Mouse (Mus musculus): ENCODE measurements at regions not wholly inside any gene's neighbourhood (a gene's known extent, or its start where the extent isn't known, plus 50 kb on each side); places are given as distances from the start of the nearest gene placed in this dataset.

GRCm38 (mm10) chr4:68179551-68179950, 774.6 kb downstream of the Brinp1 start:
- no peak for DNase-seq (ENCODE audit: low spot score in 2 of 2)

DNA sequence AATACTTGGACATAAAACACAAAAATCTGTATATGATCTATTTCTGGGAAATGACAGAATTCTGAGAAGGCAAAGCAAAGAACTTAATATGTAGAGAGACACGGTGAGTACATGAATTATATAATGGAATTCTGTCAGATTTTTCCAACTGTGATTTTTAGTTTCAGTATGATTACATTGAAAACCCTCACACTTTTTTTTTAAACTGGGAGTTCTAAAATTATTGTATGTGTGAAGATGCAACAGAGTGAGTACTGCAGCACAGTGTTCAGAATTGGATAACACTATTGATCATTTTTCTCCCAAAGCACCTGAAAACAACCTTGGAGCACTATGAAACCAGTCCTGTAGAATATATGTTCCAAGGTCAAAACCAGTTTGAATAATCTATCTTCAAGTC, 797.7 kb downstream of the Brinp1 start:
- DNase-seq (ENCODE audit: low spot score in 2 of 2), result no peak

GRCm38 (mm10) chr4:68148483-68149069, 805.6 kb downstream of the Brinp1 start:
- no peak for DNase-seq (ENCODE audit: low spot score in 2 of 2)

- no peak for DNase-seq (ENCODE audit: low spot score in 2 of 2)
Measured at GRCm38 (mm10) chr4:68128124-68128523, 826.1 kb downstream of the Brinp1 start.

- no peak for DNase-seq (ENCODE audit: low spot score in 2 of 2)
Measured at GRCm38 (mm10) chr4:68114502-68114901, 839.7 kb downstream of the Brinp1 start.

DNA sequence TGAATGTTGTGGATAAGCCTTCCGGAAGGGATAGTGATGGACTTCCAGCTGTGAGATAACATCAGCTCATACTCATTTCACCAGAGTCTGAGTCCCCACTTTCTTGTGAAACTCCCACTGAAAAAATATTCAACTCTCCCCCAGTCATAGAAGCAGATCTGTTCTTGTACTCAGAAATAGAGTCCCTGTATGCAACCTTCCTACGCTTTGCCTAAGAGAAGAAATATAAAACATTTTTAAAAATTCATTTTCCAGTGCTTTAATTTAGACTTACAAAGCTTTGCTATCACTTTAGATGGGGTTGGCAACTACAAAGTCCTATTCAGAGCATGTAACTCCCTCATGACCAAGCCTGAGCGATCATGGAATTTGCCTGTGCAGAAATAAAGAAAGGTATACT, 868.9 kb downstream of the Brinp1 start:
- DNase-seq (ENCODE audit: low spot score in 2 of 2), result no peak

- DNase-seq (ENCODE audit: low spot score in 2 of 2), result no peak
Measured at GRCm38 (mm10) chr4:68056813-68057578, 897.2 kb downstream of the Brinp1 start.

- DNase-seq (ENCODE audit: low spot score in 2 of 2), result peak; percentile 56 to 80
Measured at GRCm38 (mm10) chr4:68022891-68023303, 931.3 kb downstream of the Brinp1 start.

GRCm38 (mm10) chr4:68011371-68011770, 942.8 kb downstream of the Brinp1 start:
- DNase-seq (ENCODE audit: low spot score in 2 of 2), result no peak

DNA sequence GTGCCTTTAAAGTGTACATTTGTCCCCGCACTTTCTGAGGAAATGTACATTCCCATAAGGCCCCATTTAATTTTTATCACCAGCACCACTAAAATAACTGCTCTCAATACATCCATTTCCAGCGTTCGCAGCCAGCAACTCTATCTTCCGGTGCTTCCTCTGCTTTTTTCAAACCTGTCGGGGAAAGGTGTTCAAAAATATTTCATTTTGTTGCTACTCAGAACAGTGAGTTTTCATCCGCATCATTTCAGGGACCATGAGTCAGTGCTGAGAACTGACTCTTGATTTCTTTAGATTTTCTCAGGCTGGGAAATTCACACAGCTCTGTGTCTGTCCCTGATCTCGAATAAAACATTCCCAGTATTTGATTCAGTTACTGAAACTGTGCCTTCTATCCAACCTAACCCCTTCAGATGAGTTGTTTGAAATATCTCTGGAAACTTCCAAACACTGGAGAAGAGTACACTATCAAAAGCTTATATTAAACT, 959.4 kb downstream of the Brinp1 start:
- no peak for DNase-seq (ENCODE audit: low spot score in 2 of 2)

GRCm38 (mm10) chr4:67963456-67963855, 990.7 kb downstream of the Brinp1 start:
- peak in 1 of 2 experiments; percentile 11 for DNase-seq (ENCODE audit: low spot score in 2 of 2)

DNA sequence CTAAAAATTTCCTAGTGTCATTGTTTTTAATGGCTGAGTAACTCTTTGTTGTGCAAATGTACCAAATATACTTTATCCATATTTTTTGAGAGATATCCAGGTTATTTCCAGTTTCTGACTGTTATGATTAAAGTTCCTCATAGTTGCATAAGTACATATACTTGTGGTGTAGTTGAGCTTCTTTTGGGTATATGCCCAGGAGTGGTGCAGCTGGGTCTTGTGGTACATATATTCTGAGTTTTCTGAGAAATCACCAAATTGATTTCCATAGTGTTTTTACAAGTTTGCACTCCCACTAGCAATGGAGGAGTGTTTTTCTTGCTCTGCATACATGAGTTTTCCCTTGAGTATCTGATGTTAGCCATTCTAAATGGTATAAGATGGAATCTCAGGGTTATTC, 1006.2 kb downstream of the Brinp1 start:
- no peak for DNase-seq (ENCODE audit: low spot score in 2 of 2)

GRCm38 (mm10) chr4:67932481-67932880, 1021.7 kb downstream of the Brinp1 start:
- DNase-seq (ENCODE audit: low spot score in 2 of 2), result peak; percentile 32 to 41

DNA sequence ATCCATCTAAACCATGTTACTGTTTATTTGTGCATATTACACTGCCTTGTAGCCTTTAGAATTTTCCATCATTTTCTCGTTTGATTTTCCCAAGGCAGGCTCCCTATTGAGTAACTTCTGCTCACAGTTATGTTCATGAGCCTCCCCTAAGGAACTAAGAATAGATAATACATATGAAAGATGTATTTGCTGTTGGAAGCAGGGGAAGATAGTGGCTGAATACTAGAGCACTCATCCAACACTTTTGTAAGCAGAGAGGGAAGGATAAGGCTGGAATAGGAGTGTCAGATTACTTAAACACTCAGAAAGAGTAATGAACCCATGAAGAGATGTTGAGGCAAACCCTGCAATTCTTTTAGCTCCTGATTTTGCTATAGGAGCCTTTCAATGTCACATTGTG, 1055.1 kb downstream of the Brinp1 start:
- no peak for DNase-seq (ENCODE audit: low spot score in 2 of 2)

GRCm38 (mm10) chr4:67891946-67892575, 1062.1 kb downstream of the Brinp1 start:
- DNase-seq (ENCODE audit: low spot score in 2 of 2), result no peak

GRCm38 (mm10) chr4:67887954-67888353, 1060.6 kb downstream of the Tlr4 start:
- no peak for DNase-seq (ENCODE audit: low spot score in 2 of 2)

- no peak for DNase-seq (ENCODE audit: low spot score in 2 of 2)
Measured at GRCm38 (mm10) chr4:67885204-67885603, 1057.8 kb downstream of the Tlr4 start.

DNA sequence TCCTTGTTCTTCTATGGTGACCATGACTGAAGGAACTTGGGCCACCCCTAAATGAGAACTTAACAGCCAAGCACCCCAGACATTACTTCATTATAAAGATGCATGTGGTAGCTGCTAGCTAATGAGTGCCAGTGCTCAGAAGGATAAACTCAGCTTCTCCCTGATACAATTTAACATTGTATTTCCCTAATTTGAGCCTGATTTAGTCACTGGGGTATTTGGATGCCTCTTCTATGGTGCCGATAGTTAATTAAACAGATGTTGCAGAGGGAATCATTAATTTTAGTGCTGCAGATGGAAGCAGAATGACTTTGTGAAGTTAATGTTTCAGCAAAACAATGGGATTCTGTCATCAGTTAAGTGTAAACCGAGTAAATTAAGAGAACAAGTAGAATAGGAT, 1034.8 kb downstream of the Tlr4 start:
- DNase-seq (ENCODE audit: low spot score in 2 of 2), result no peak

GRCm38 (mm10) chr4:67861801-67862200, 1034.4 kb downstream of the Tlr4 start:
- no peak for DNase-seq (ENCODE audit: low spot score in 2 of 2)

GRCm38 (mm10) chr4:67853001-67853400, 1025.6 kb downstream of the Tlr4 start:
- peak in 1 of 2 experiments; percentile 34 for DNase-seq (ENCODE audit: low spot score in 2 of 2)

- peak; percentile 23 to 45 for DNase-seq (ENCODE audit: low spot score in 2 of 2)
Measured at GRCm38 (mm10) chr4:67833397-67833796, 1006.0 kb downstream of the Tlr4 start.

DNA sequence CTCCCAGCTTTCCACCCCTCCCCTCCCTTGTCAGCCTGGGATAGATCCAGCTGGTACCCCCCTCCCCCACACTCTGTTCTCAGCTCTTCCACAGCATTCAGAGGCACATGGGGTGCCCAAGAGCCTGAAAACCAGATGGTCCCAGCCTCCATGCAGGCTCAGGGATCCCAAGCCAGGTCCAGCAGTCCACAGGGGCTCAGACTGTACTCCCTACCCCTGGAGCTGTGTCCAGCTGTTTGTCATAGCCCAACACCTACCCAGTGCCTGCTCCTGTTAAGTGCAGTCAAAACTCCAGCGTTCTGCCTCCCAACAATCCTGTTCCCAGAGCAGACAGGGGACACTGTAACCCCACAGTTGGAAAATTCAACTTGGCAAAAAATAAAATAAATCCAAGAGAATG, 998.1 kb downstream of the Tlr4 start:
- DNase-seq (ENCODE audit: low spot score in 2 of 2), result no peak

- no peak for DNase-seq (ENCODE audit: low spot score in 2 of 2)
Measured at GRCm38 (mm10) chr4:67796050-67796449, 968.7 kb downstream of the Tlr4 start.

Data from left cerebral cortex, adult 9 months (tissue).